ENCODE assay signal across 20 mouse cellular contexts in the genomic region with DNA sequence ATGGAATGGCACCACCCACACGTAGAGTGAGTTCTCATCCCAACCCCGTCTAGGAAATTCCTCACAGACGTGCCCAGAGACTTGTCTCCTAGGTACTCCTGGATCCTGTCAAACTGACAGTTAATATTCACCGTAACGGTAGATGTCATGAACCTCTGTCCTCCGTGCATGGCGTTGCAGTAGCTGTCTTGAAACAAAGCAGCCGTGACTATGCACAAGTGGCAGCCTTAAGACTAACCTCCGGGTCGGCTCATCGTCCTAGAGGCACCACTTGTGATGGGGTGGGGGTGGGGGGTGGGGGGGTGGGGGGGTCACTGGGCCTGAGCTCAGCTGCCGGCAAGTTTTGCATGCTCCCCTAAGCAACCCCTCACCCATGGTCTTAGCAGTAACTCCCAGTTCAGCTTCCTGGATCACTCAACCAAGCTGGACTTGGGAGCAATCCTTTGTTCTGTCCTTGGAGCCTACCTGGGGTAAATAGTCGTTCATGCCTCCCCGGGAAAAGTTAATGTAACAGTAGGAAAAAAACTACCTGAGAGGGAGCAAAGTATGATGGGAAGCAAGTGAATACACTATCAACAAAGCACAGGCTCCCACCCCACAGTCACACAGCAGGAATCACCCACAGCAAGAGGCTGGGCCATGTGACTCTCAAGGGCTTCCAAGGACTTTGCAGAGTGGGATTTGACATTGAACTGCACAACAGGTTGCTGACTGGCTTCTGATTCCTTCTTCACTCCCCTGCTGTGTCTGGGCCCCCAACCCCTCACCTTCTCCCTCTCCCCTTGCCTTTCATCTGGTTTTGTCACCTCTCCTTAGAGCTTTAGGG.
A peak's percentile ranks its signal among the peaks of the same experiment; 100 is the strongest.
DNase-seq lines count a peak whose midpoint lies in the region; ATAC-seq and TF ChIP-seq lines count a peak whose summit lies in the region.
"Had no signal": no experiment of that assay in that cellular context is flagged by ENCODE, and none has a peak within 500 bp of the region (broad histone marks: within the 10 kb centered on the region; RNA-seq: fewer than 3 reads in every experiment).

No protein-coding gene starts in this region.

- H3K4me3 ChIP-seq in hindbrain, embryonic 11.5 days (ENCODE audit: low read depth, low read length): no peak overlapping the region
- no peak overlapping the region for H3K4me3 ChIP-seq in hindbrain, embryonic 13.5 days
- no peak overlapping the region for H3K4me3 ChIP-seq in stomach, embryonic 14.5 days (ENCODE audit: low read depth, low read length)
- H3K4me3 ChIP-seq in stomach, postnatal 0 days (ENCODE audit: low read depth, low read length): no peak overlapping the region
- H3K4me3 ChIP-seq in kidney, embryonic 14.5 days (ENCODE audit: low read length): no peak overlapping the region
- H3K4me3 ChIP-seq: forebrain, embryonic 10.5 days; hindbrain, embryonic 12.5 days; liver, embryonic 13.5 days; megakaryocyte, embryonic 14.5 days had no signal

- H3K4me1 ChIP-seq in hindbrain, embryonic 11.5 days (replicated peaks; ENCODE audit: control insufficient read depth, insufficient read depth, low read length): no peaks in the 10 kb centered on the region
- no peaks in the 10 kb centered on the region for H3K4me1 ChIP-seq in hindbrain, embryonic 13.5 days (replicated peaks)
- no peaks in the 10 kb centered on the region for H3K4me1 ChIP-seq in stomach, embryonic 14.5 days (ENCODE audit: control insufficient read depth, insufficient read depth, low read length)
- no peaks in the 10 kb centered on the region for H3K4me1 ChIP-seq in stomach, postnatal 0 days (replicated peaks; ENCODE audit: control insufficient read depth, insufficient read depth)
- H3K4me1 ChIP-seq in kidney, embryonic 14.5 days (ENCODE audit: control insufficient read depth, insufficient read depth, low read length): no peaks in the 10 kb centered on the region
- H3K4me1 ChIP-seq: hindbrain, embryonic 12.5 days; liver, embryonic 13.5 days; megakaryocyte, embryonic 14.5 days had no signal

- peak; percentile 55 for ATAC-seq in hindbrain, embryonic 11.5 days (ENCODE audit: low FRiP score)
- ATAC-seq in hindbrain, embryonic 13.5 days (ENCODE audit: low FRiP score): no peak
- ATAC-seq in stomach, embryonic 14.5 days (ENCODE audit: insufficient number of reproducible peaks, insufficient read depth, low FRiP score, low read depth): 0 out of 2 replicates have a peak, but pooled peaks have one; percentile 46
- no peak for ATAC-seq in stomach, postnatal 0 days (ENCODE audit: low FRiP score, low TSS enrichment)
- ATAC-seq in kidney, embryonic 14.5 days (ENCODE audit: low FRiP score, low TSS enrichment): peak; percentile 76
- ATAC-seq: intestine, embryonic 16.5 days had no signal

- no peaks in the 10 kb centered on the region for H3K27me3 ChIP-seq in hindbrain, embryonic 11.5 days (ENCODE audit: control insufficient read depth, insufficient read depth, low read length)
- 0 out of 2 replicates have a peak, but pooled peaks cover 2% of the 10 kb centered on the region for H3K27me3 ChIP-seq in hindbrain, embryonic 13.5 days
- no peaks in the 10 kb centered on the region for H3K27me3 ChIP-seq in stomach, embryonic 14.5 days (ENCODE audit: control insufficient read depth, insufficient read depth, low read length)
- H3K27me3 ChIP-seq in stomach, postnatal 0 days (ENCODE audit: control insufficient read depth, insufficient read depth, low read length): no peaks in the 10 kb centered on the region
- H3K27me3 ChIP-seq in kidney, embryonic 14.5 days (ENCODE audit: control insufficient read depth, insufficient read depth, low read length): no peaks in the 10 kb centered on the region
- H3K27me3 ChIP-seq: hindbrain, embryonic 12.5 days; liver, embryonic 13.5 days; megakaryocyte, embryonic 14.5 days had no signal

- 54% methylated on average over 14 of the region's 14 CpGs for WGBS in hindbrain, embryonic 11.5 days
- 47% methylated on average over 14 of the region's 14 CpGs for WGBS in hindbrain, embryonic 13.5 days
- WGBS in stomach, embryonic 14.5 days: 27% methylated on average over 14 of the region's 14 CpGs
- WGBS in stomach, postnatal 0 days: 38% methylated on average over 14 of the region's 14 CpGs
- WGBS in kidney, embryonic 14.5 days: 33% methylated on average over 14 of the region's 14 CpGs

- H3K9me3 ChIP-seq in hindbrain, embryonic 11.5 days (ENCODE audit: control insufficient read depth, low read length): no peaks in the 10 kb centered on the region
- no peaks in the 10 kb centered on the region for H3K9me3 ChIP-seq in hindbrain, embryonic 13.5 days
- no peaks in the 10 kb centered on the region for H3K9me3 ChIP-seq in stomach, embryonic 14.5 days (ENCODE audit: control insufficient read depth, low read depth, low read length)
- H3K9me3 ChIP-seq in stomach, postnatal 0 days (ENCODE audit: control insufficient read depth, low read length): no peaks in the 10 kb centered on the region
- no peaks in the 10 kb centered on the region for H3K9me3 ChIP-seq in kidney, embryonic 14.5 days (ENCODE audit: control insufficient read depth, low read length)
- H3K9me3 ChIP-seq: forebrain, embryonic 10.5 days; hindbrain, embryonic 12.5 days; liver, embryonic 13.5 days had no signal

- intact Hi-C loops in heart, postnatal 10 days (cut with DNase I): no loop called here

- no peak overlapping the region for H3K27ac ChIP-seq in hindbrain, embryonic 11.5 days (ENCODE audit: low read depth, low read length)
- no peak overlapping the region for H3K27ac ChIP-seq in hindbrain, embryonic 13.5 days
- H3K27ac ChIP-seq in stomach, embryonic 14.5 days (ENCODE audit: low read length): no peak overlapping the region
- no peak overlapping the region for H3K27ac ChIP-seq in stomach, postnatal 0 days (replicated peaks)
- no peak overlapping the region for H3K27ac ChIP-seq in kidney, embryonic 14.5 days (ENCODE audit: low read depth, low read length)
- H3K27ac ChIP-seq: forebrain, embryonic 10.5 days; hindbrain, embryonic 12.5 days; liver, embryonic 13.5 days had no signal

- TF ChIP-seq CTCF in stomach, postnatal 0 days (IDR thresholded peaks at IDR 0.05; ENCODE audit: low read depth): no peak

- DNase-seq in hindbrain, embryonic 11.5 days (ENCODE audit: low spot score): peak; percentile 8
- no peak for DNase-seq in stomach, postnatal 0 days (ENCODE audit: low spot score)
- DNase-seq in heart, postnatal 10 days: no peak
- no peak for DNase-seq in urinary bladder, adult 2 months (ENCODE audit: low spot score)
- no peak for DNase-seq in ovary, postnatal 10 days (ENCODE audit: low spot score)
- DNase-seq: cerebellum, postnatal 14 days; gastrocnemius, postnatal 25 days; left cerebral cortex, postnatal 4 days; liver, embryonic 13.5 days; lung, postnatal 10 days; right cerebral cortex, adult 18-20 months; spleen, adult 18-20 months had no signal

- H3K36me3 ChIP-seq in hindbrain, embryonic 11.5 days (ENCODE audit: control insufficient read depth, insufficient read depth, low read length): no peaks in the 10 kb centered on the region
- H3K36me3 ChIP-seq in hindbrain, embryonic 13.5 days: no peaks in the 10 kb centered on the region
- H3K36me3 ChIP-seq in stomach, embryonic 14.5 days (ENCODE audit: control insufficient read depth, insufficient read depth, low read length): no peaks in the 10 kb centered on the region
- H3K36me3 ChIP-seq in stomach, postnatal 0 days (ENCODE audit: control insufficient read depth, insufficient read depth, low read length): no peaks in the 10 kb centered on the region
- H3K36me3 ChIP-seq in kidney, embryonic 14.5 days (ENCODE audit: control insufficient read depth, insufficient read depth, low read length): no peaks in the 10 kb centered on the region
- H3K36me3 ChIP-seq: forebrain, embryonic 10.5 days; hindbrain, embryonic 12.5 days; liver, embryonic 13.5 days had no signal

- TF ChIP-seq EP300 in stomach, postnatal 0 days (optimal IDR thresholded peaks at IDR 0.05): no peak

- no peak overlapping the region for H3K9ac ChIP-seq in hindbrain, embryonic 11.5 days (ENCODE audit: low read depth, low read length)
- H3K9ac ChIP-seq in hindbrain, embryonic 13.5 days: no peak overlapping the region
- H3K9ac ChIP-seq in stomach, embryonic 14.5 days (replicated peaks; ENCODE audit: low read depth, low read length): no peak overlapping the region
- H3K9ac ChIP-seq in stomach, postnatal 0 days (ENCODE audit: low read length): no peak overlapping the region
- H3K9ac ChIP-seq in kidney, embryonic 14.5 days (ENCODE audit: low read depth, low read length): no peak overlapping the region
- H3K9ac ChIP-seq: hindbrain, embryonic 12.5 days; liver, embryonic 13.5 days had no signal

- no peak overlapping the region for H3K4me2 ChIP-seq in hindbrain, embryonic 11.5 days (replicated peaks; ENCODE audit: low read depth, low read length)
- H3K4me2 ChIP-seq in hindbrain, embryonic 13.5 days: no peak overlapping the region
- no peak overlapping the region for H3K4me2 ChIP-seq in stomach, embryonic 14.5 days (replicated peaks; ENCODE audit: low read depth, low read length)
- no peak overlapping the region for H3K4me2 ChIP-seq in stomach, postnatal 0 days (replicated peaks; ENCODE audit: low read depth)
- no peak overlapping the region for H3K4me2 ChIP-seq in kidney, embryonic 14.5 days (replicated peaks; ENCODE audit: low read depth, low read length)
- H3K4me2 ChIP-seq: heart, embryonic 11.5 days; hindbrain, embryonic 12.5 days; liver, embryonic 13.5 days had no signal

Comparison
In these comparisons a context has a peak if more than half of its experiments do, and no peak if none do; other contexts are left out.
1. ATAC-seq: peak in hindbrain, embryonic 11.5 days (single experiment), stomach, embryonic 14.5 days (single experiment) and kidney, embryonic 14.5 days (single experiment); none in hindbrain, embryonic 13.5 days (single experiment) and stomach, postnatal 0 days (single experiment).